Mouse (Mus musculus) right cerebral cortex, postnatal 36 days (tissue): Measurements from ENCODE around the gene Szt2.
A peak's percentile ranks its signal among the peaks of the same experiment; 100 is the strongest.

ENCODE experiments used
- DNase-seq, 2 experiments: peaks; one replicate each; pipeline ENCODE4 v3.0.0; 2022; ENCODE audit warnings: low spot score in 2 of 2, mixed read lengths in 1 of 2

The Szt2 gene

GRCm38 (mm10) chr4:118413553-118413952 is 4.5 kb upstream of the Szt2 start:
- DNase-seq, result no peak

- no peak for DNase-seq
Measured at GRCm38 (mm10) chr4:118410871-118411270, 1.8 kb upstream of the Szt2 start.

GRCm38 (mm10) chr4:118402701-118403100 is 6.4 kb downstream of the Szt2 start:
- DNase-seq, result no peak

- no peak for DNase-seq
Measured at GRCm38 (mm10) chr4:118401918-118402317, 7.2 kb downstream of the Szt2 start.

GRCm38 (mm10) chr4:118401421-118401820 is 7.7 kb downstream of the Szt2 start:
- no peak for DNase-seq

- DNase-seq, result no peak
Measured at GRCm38 (mm10) chr4:118398400-118398799, 10.7 kb downstream of the Szt2 start.

- no peak for DNase-seq
Measured at GRCm38 (mm10) chr4:118396433-118396832, 12.6 kb downstream of the Szt2 start.

- DNase-seq, result no peak
Measured at GRCm38 (mm10) chr4:118395289-118395688, 13.8 kb downstream of the Szt2 start.

- DNase-seq, result no peak
Measured at GRCm38 (mm10) chr4:118394505-118394904, 14.6 kb downstream of the Szt2 start.

GRCm38 (mm10) chr4:118390146-118390545 is 18.9 kb downstream of the Szt2 start:
- no peak for DNase-seq

- no peak for DNase-seq
Measured at GRCm38 (mm10) chr4:118387316-118387715, 21.8 kb downstream of the Szt2 start.

- no peak for DNase-seq
Measured at GRCm38 (mm10) chr4:118383271-118383670, 25.8 kb downstream of the Szt2 start.

- DNase-seq, result no peak
Measured at GRCm38 (mm10) chr4:118375999-118376398, 33.1 kb downstream of the Szt2 start.

- no peak for DNase-seq
Measured at GRCm38 (mm10) chr4:118371822-118372221, 37.3 kb downstream of the Szt2 start.

GRCm38 (mm10) chr4:118368616-118369015 is 40.5 kb downstream of the Szt2 start:
- no peak for DNase-seq

GRCm38 (mm10) chr4:118367551-118367950 is 41.5 kb downstream of the Szt2 start:
- DNase-seq, result no peak

GRCm38 (mm10) chr4:118365991-118366390 is 43.1 kb downstream of the Szt2 start:
- no peak for DNase-seq

GRCm38 (mm10) chr4:118364641-118365040 is 44.4 kb downstream of the Szt2 start:
- DNase-seq, result no peak

- DNase-seq, result no peak
Measured at GRCm38 (mm10) chr4:118363985-118364384, 45.1 kb downstream of the Szt2 start.

GRCm38 (mm10) chr4:118362879-118363278 is 46.2 kb downstream of the Szt2 start:
- DNase-seq, result no peak

- no peak for DNase-seq
Measured at GRCm38 (mm10) chr4:118361451-118361850, 47.6 kb downstream of the Szt2 start.

GRCm38 (mm10) chr4:118359896-118360720 is 49.0 kb downstream of the Szt2 start:
- peak in 1 of 2 experiments; percentile 30 for DNase-seq

- no peak for DNase-seq
Measured at GRCm38 (mm10) chr4:118359211-118359895, 49.7 kb downstream of the Szt2 start.
